Mouse (Mus musculus): ENCODE results near the gene Atl2.

Gene Atl2

GRCm38 (mm10) chr17:79824406-79824805 lies 71.5 kb downstream of the Atl2 start:
- DNase-seq (ENCODE audit: low read depth, low spot score): no peak

- DNase-seq (ENCODE audit: low read depth, low spot score): no peak
Measured at GRCm38 (mm10) chr17:79818884-79819283, 77.0 kb downstream of the Atl2 start.

- no peak for DNase-seq (ENCODE audit: low read depth, low spot score)
Measured at GRCm38 (mm10) chr17:79817995-79818394, 77.9 kb downstream of the Atl2 start.

- DNase-seq (ENCODE audit: low read depth, low spot score): no peak
Measured at GRCm38 (mm10) chr17:79817551-79817950, 78.4 kb downstream of the Atl2 start.

- no peak for DNase-seq (ENCODE audit: low read depth, low spot score)
Measured at GRCm38 (mm10) chr17:79816896-79817295, 79.0 kb downstream of the Atl2 start.

- DNase-seq (ENCODE audit: low read depth, low spot score): no peak
Measured at GRCm38 (mm10) chr17:79810421-79810820, 85.5 kb downstream of the Atl2 start.

GRCm38 (mm10) chr17:79809491-79810316 lies 86.2 kb downstream of the Atl2 start:
- DNase-seq (ENCODE audit: low read depth, low spot score): no peak

GRCm38 (mm10) chr17:79807237-79807930 lies 88.5 kb downstream of the Atl2 start:
- DNase-seq (ENCODE audit: low read depth, low spot score): no peak

GRCm38 (mm10) chr17:79804747-79805146 lies 91.2 kb downstream of the Atl2 start:
- no peak for DNase-seq (ENCODE audit: low read depth, low spot score)

- DNase-seq (ENCODE audit: low read depth, low spot score): no peak
Measured at GRCm38 (mm10) chr17:79802056-79802455, 93.9 kb downstream of the Atl2 start.

- no peak for DNase-seq (ENCODE audit: low read depth, low spot score)
Measured at GRCm38 (mm10) chr17:79798831-79799230, 97.1 kb downstream of the Atl2 start.
